Mouse (Mus musculus): ENCODE data around the gene Strc. TPM values are rescaled to one million over a fixed set of nuclear protein-coding genes. Genes with fewer than 3 reads are reported as not detected.

Strc gene
- polyA plus RNA-seq, 1 experiment from 2014 or later = not detected

DNA sequence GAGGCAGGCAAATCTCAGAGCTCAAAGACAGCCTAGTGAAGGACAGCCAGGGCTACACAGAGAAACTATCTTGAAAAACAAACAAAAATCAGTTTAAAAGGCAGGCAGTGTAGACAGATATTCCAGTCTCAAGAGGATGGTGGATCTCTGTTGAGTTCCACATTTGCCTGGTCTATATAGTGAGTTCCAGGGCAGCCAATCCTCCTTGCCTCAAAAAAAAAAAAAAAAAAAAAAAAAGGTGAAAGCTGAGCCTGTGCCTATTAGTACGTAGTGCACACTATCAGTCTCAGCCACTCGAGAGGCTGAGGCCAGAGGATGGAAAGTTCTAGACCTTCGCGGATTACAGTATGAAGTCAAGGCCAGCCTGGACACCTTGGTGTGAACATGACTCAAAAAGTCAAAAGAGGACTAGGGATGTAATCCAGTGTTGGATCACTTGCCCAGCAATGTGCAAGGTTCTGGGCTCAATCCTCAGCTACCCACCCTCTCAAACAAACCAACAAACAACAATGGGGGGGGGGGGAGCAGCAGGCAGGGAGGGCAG lies 25.9 kb upstream of the Strc start:
- WGBS = 17% methylated on average over 4 of the region's 4 CpGs
- H3K4me2 ChIP-seq (replicated peaks; ENCODE audit: low read depth, low read length) = peak overlapping the region; percentile 74
- H3K27me3 ChIP-seq (ENCODE audit: insufficient read depth, low read length) = no peaks in the 10 kb centered on the region
- ATAC-seq (ENCODE audit: low FRiP score, low TSS enrichment) = no peak; the same call in 1 of the 2 replicates
- H3K36me3 ChIP-seq (ENCODE audit: insufficient read depth, low read length) = peaks cover 10% of the 10 kb centered on the region
- H3K4me1 ChIP-seq (ENCODE audit: insufficient read depth, low read length) = peaks cover 31% of the 10 kb centered on the region
- H3K9me3 ChIP-seq (ENCODE audit: low read length) = no peaks in the 10 kb centered on the region
- peak overlapping the region; percentile 95 for H3K4me3 ChIP-seq (ENCODE audit: low read length)
- peak overlapping the region; percentile 98 for H3K27ac ChIP-seq (ENCODE audit: low read length)
- H3K9ac ChIP-seq (replicated peaks; ENCODE audit: low read length) = peak overlapping the region; percentile 82

GRCm38 (mm10) chr2:121408160-121408559 lies 21.2 kb upstream of the Strc start:
- H3K4me3 ChIP-seq (ENCODE audit: low read length) = no peak overlapping the region
- H3K4me2 ChIP-seq (replicated peaks; ENCODE audit: low read depth, low read length) = no peak overlapping the region
- WGBS = 34% methylated on average over 4 of the region's 4 CpGs
- 0 out of 2 replicates have a peak, but pooled peaks cover 8% of the 10 kb centered on the region for H3K4me1 ChIP-seq (ENCODE audit: insufficient read depth, low read length)
- no peaks in the 10 kb centered on the region for H3K27me3 ChIP-seq (ENCODE audit: insufficient read depth, low read length)
- H3K27ac ChIP-seq (ENCODE audit: low read length) = no peak overlapping the region
- no peak for ATAC-seq (ENCODE audit: low FRiP score, low TSS enrichment)
- H3K9me3 ChIP-seq (ENCODE audit: low read length) = no peaks in the 10 kb centered on the region
- no peak overlapping the region for H3K9ac ChIP-seq (replicated peaks; ENCODE audit: low read length)
- no peaks in the 10 kb centered on the region for H3K36me3 ChIP-seq (ENCODE audit: insufficient read depth, low read length)

GRCm38 (mm10) chr2:121403296-121403695 lies 16.3 kb upstream of the Strc start:
- no peak overlapping the region for H3K27ac ChIP-seq (ENCODE audit: low read length)
- no peak overlapping the region for H3K9ac ChIP-seq (replicated peaks; ENCODE audit: low read length)
- no peaks in the 10 kb centered on the region for H3K27me3 ChIP-seq (ENCODE audit: insufficient read depth, low read length)
- H3K4me2 ChIP-seq (replicated peaks; ENCODE audit: low read depth, low read length) = no peak overlapping the region
- no peaks in the 10 kb centered on the region for H3K9me3 ChIP-seq (ENCODE audit: low read length)
- H3K4me1 ChIP-seq (ENCODE audit: insufficient read depth, low read length) = no peaks in the 10 kb centered on the region
- H3K4me3 ChIP-seq (ENCODE audit: low read length) = no peak overlapping the region
- H3K36me3 ChIP-seq (ENCODE audit: insufficient read depth, low read length) = no peaks in the 10 kb centered on the region
- ATAC-seq (ENCODE audit: low FRiP score, low TSS enrichment) = no peak

GRCm38 (mm10) chr2:121396624-121397023 lies 9.7 kb upstream of the Strc start:
- Histone ChIP-seq H3K9me3 (ENCODE audit: low read length) (no peaks in the 10 kb centered on the region), H3K4me3 (ENCODE audit: low read length) (no peak overlapping the region), H3K9ac (replicated peaks; ENCODE audit: low read length) (no peak overlapping the region), H3K4me1 (ENCODE audit: insufficient read depth, low read length) (no peaks in the 10 kb centered on the region), H3K4me2 (replicated peaks; ENCODE audit: low read depth, low read length) (no peak overlapping the region), H3K27me3 (ENCODE audit: insufficient read depth, low read length) (no peaks in the 10 kb centered on the region), H3K27ac (ENCODE audit: low read length) (no peak overlapping the region), H3K36me3 (ENCODE audit: insufficient read depth, low read length) (no peaks in the 10 kb centered on the region)
- ATAC-seq (ENCODE audit: low FRiP score, low TSS enrichment) = no peak
- 17% methylated on average over 8 of the region's 8 CpGs for WGBS

- Histone ChIP-seq H3K4me3 (ENCODE audit: low read length) (no peak overlapping the region), H3K4me2 (replicated peaks; ENCODE audit: low read depth, low read length) (no peak overlapping the region), H3K27ac (ENCODE audit: low read length) (no peak overlapping the region), H3K27me3 (ENCODE audit: insufficient read depth, low read length) (no peaks in the 10 kb centered on the region), H3K4me1 (ENCODE audit: insufficient read depth, low read length) (no peaks in the 10 kb centered on the region), H3K9me3 (ENCODE audit: low read length) (no peaks in the 10 kb centered on the region), H3K36me3 (ENCODE audit: insufficient read depth, low read length) (no peaks in the 10 kb centered on the region), H3K9ac (replicated peaks; ENCODE audit: low read length) (no peak overlapping the region)
- ATAC-seq (ENCODE audit: low FRiP score, low TSS enrichment) = no peak
- 43% methylated on average over 2 of the region's 2 CpGs for WGBS
Measured at GRCm38 (mm10) chr2:121374766-121375165, 12.2 kb downstream of the Strc start.

GRCm38 (mm10) chr2:121372266-121372665 lies 14.7 kb downstream of the Strc start:
- no peak overlapping the region for H3K4me3 ChIP-seq (ENCODE audit: low read length)
- H3K4me1 ChIP-seq (ENCODE audit: insufficient read depth, low read length) = no peaks in the 10 kb centered on the region
- WGBS = 67% methylated on average over 3 of the region's 3 CpGs
- no peak overlapping the region for H3K4me2 ChIP-seq (replicated peaks; ENCODE audit: low read depth, low read length)
- H3K9me3 ChIP-seq (ENCODE audit: low read length) = no peaks in the 10 kb centered on the region
- no peak overlapping the region for H3K27ac ChIP-seq (ENCODE audit: low read length)
- ATAC-seq (ENCODE audit: low FRiP score, low TSS enrichment) = no peak
- H3K36me3 ChIP-seq (ENCODE audit: insufficient read depth, low read length) = no peaks in the 10 kb centered on the region
- H3K27me3 ChIP-seq (ENCODE audit: insufficient read depth, low read length) = no peaks in the 10 kb centered on the region
- no peak overlapping the region for H3K9ac ChIP-seq (replicated peaks; ENCODE audit: low read length)

GRCm38 (mm10) chr2:121370921-121371320 lies 16.0 kb downstream of the Strc start:
- no peaks in the 10 kb centered on the region for H3K4me1 ChIP-seq (ENCODE audit: insufficient read depth, low read length)
- no peaks in the 10 kb centered on the region for H3K36me3 ChIP-seq (ENCODE audit: insufficient read depth, low read length)
- H3K4me2 ChIP-seq (replicated peaks; ENCODE audit: low read depth, low read length) = no peak overlapping the region
- no peak for ATAC-seq (ENCODE audit: low FRiP score, low TSS enrichment)
- H3K9me3 ChIP-seq (ENCODE audit: low read length) = no peaks in the 10 kb centered on the region
- WGBS = 88% methylated on average over 5 of the region's 5 CpGs
- H3K27ac ChIP-seq (ENCODE audit: low read length) = no peak overlapping the region
- no peak overlapping the region for H3K9ac ChIP-seq (replicated peaks; ENCODE audit: low read length)
- no peaks in the 10 kb centered on the region for H3K27me3 ChIP-seq (ENCODE audit: insufficient read depth, low read length)
- no peak overlapping the region for H3K4me3 ChIP-seq (ENCODE audit: low read length)

DNA sequence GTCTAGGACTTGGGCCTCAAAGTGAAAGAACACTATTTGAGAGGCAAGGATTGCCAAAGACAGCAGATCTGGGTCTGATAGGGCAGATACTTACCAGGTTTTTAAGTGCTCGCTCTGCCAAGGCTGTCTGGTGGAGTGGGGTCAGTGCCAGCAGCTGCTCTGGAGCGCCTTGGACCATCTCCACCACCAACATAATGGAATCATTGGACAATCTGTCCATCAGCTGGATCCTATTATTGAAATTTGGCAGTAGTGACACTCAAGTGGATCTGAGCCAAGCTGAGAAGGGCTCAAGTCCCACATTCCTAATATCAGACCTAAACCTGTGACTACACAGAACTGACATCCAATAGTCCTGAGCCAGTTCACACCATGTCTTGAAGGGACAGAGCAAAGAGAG lies 18.1 kb downstream of the Strc start:
- Histone ChIP-seq H3K4me2 (replicated peaks; ENCODE audit: low read depth, low read length) (no peak overlapping the region), H3K4me1 (ENCODE audit: insufficient read depth, low read length) (no peaks in the 10 kb centered on the region), H3K9ac (replicated peaks; ENCODE audit: low read length) (no peak overlapping the region), H3K27ac (ENCODE audit: low read length) (no peak overlapping the region), H3K9me3 (ENCODE audit: low read length) (no peaks in the 10 kb centered on the region), H3K36me3 (ENCODE audit: insufficient read depth, low read length) (no peaks in the 10 kb centered on the region), H3K27me3 (ENCODE audit: insufficient read depth, low read length) (no peaks in the 10 kb centered on the region), H3K4me3 (ENCODE audit: low read length) (no peak overlapping the region)
- WGBS = 96% methylated on average over 2 of the region's 2 CpGs
- no peak for ATAC-seq (ENCODE audit: low FRiP score, low TSS enrichment)

- H3K4me3 ChIP-seq (ENCODE audit: low read length) = no peak overlapping the region
- ATAC-seq (ENCODE audit: low FRiP score, low TSS enrichment) = no peak
- H3K9ac ChIP-seq (replicated peaks; ENCODE audit: low read length) = no peak overlapping the region
- 80% methylated on average over 3 of the region's 3 CpGs for WGBS
- H3K4me1 ChIP-seq (ENCODE audit: insufficient read depth, low read length) = peaks cover 4% of the 10 kb centered on the region; the same call in 1 of the 2 replicates
- H3K9me3 ChIP-seq (ENCODE audit: low read length) = no peaks in the 10 kb centered on the region
- H3K27ac ChIP-seq (ENCODE audit: low read length) = no peak overlapping the region
- H3K4me2 ChIP-seq (replicated peaks; ENCODE audit: low read depth, low read length) = no peak overlapping the region
- H3K36me3 ChIP-seq (ENCODE audit: insufficient read depth, low read length) = no peaks in the 10 kb centered on the region
- H3K27me3 ChIP-seq (ENCODE audit: insufficient read depth, low read length) = peaks cover 2% of the 10 kb centered on the region; the same call in 1 of the 2 replicates
Measured at GRCm38 (mm10) chr2:121363656-121364055, 23.3 kb downstream of the Strc start.

DNA sequence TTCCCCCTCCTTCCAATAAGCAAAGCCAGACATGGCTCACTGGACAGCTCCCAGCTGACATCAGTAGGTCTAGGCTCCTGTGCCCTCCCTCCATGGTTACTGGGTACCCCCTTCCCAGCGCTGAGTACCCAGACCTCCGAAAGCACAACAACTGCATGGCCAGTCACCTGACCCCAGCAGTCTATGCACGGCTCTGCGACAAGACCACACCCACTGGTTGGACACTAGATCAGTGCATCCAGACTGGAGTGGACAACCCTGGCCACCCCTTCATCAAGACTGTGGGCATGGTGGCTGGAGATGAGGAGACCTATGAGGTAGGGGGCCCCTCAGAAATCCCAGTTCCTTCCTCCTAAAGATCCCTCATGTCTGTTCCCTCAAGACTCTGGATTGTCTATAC lies 27.5 kb downstream of the Strc start:
- no peaks in the 10 kb centered on the region for H3K36me3 ChIP-seq (ENCODE audit: insufficient read depth, low read length)
- no peak overlapping the region for H3K4me2 ChIP-seq (replicated peaks; ENCODE audit: low read depth, low read length)
- no peak for ATAC-seq (ENCODE audit: low FRiP score, low TSS enrichment)
- peaks cover 14% of the 10 kb centered on the region for H3K27me3 ChIP-seq (ENCODE audit: insufficient read depth, low read length)
- 32% methylated on average over 4 of the region's 4 CpGs for WGBS
- peaks cover 9% of the 10 kb centered on the region for H3K4me1 ChIP-seq (ENCODE audit: insufficient read depth, low read length)
- no peak overlapping the region for H3K9ac ChIP-seq (replicated peaks; ENCODE audit: low read length)
- no peaks in the 10 kb centered on the region for H3K9me3 ChIP-seq (ENCODE audit: low read length)
- H3K4me3 ChIP-seq (ENCODE audit: low read length) = no peak overlapping the region
- H3K27ac ChIP-seq (ENCODE audit: low read length) = no peak overlapping the region
